Mouse (Mus musculus) forebrain, embryonic 10.5 days (tissue): ENCODE results near the gene Dnah11. TPM values are rescaled to one million over a fixed set of nuclear protein-coding genes. Genes with fewer than 3 reads are reported as not detected.
"Not testable (repeated sequence)": the region's sequence is repeated elsewhere in the genome, so short reads cannot be mapped to it uniquely, and the experiment has no call there.

Experiments used
- DNase-seq: peaks from one replicate; pipeline ENCODE4 v3.0.0-alpha.2; 2017; ENCODE audit warnings: low spot score; ENCODE audit errors: extremely low spot score
- H3K27ac ChIP-seq: fragments of 300-500 bp; sonication (generic); 2 replicates; pipeline ENCODE4 v1.5.1; 2016; ENCODE audit warnings: mild to moderate bottlenecking
- H3K27me3 ChIP-seq: fragments of 300-500 bp; sonication (generic); 2 replicates; pipeline ENCODE4 v1.6.1; 2016; ENCODE audit warnings: mild to moderate bottlenecking; ENCODE audit not compliant: poor library complexity, severe bottlenecking
- H3K36me3 ChIP-seq: fragments of 300-500 bp; sonication (generic); replicated peaks from 2 replicates; pipeline ENCODE4 v1.6.1; 2016; ENCODE audit warnings: mild to moderate bottlenecking, moderate library complexity
- H3K4me1 ChIP-seq: fragments of 300-500 bp; sonication (generic); 2 replicates; pipeline ENCODE4 v1.6.1; 2016
- H3K4me3 ChIP-seq: fragments of 300-500 bp; sonication (generic); 2 replicates; pipeline ENCODE4 v1.5.1; 2016; ENCODE audit warnings: mild to moderate bottlenecking, moderate library complexity
- H3K9me3 ChIP-seq: fragments of 300-500 bp; sonication (generic); 2 replicates; pipeline ENCODE4 v1.6.1; 2016; ENCODE audit warnings: mild to moderate bottlenecking, moderate library complexity
- WGBS: fragments of 180-500 bp; shearing (Covaris S2); methylation state at CpG from one replicate; pipeline ENCODE4 v1.1.7; 2016; 5-methylcytosine and 5-hydroxymethylcytosine counted together
- polyA plus RNA-seq: library from polyadenylated mRNA; unstranded; fragments of >200 nt; fragmentation: Nextera tagmentation; extraction: Ambion mirVana; gene quantifications from 2 replicates; pipeline ENCODE4 v1.2.1, GENCODE M21; 2016

Dnah11 gene
- polyA plus RNA-seq, 1 experiment from 2014 or later, result 0.07 TPM

GRCm38 (mm10) chr12:117929768-117930167 lies 269.1 kb downstream of the Dnah11 start:
- Histone ChIP-seq H3K36me3 (no peaks in the 10 kb centered on the region), H3K27ac (no peak overlapping the region), H3K27me3 (no peaks in the 10 kb centered on the region), H3K4me1 (no peaks in the 10 kb centered on the region), H3K4me3 (no peak overlapping the region), H3K9me3 (no peaks in the 10 kb centered on the region)
- WGBS, result 92% methylated on average over 4 of the region's 4 CpGs
- no peak for DNase-seq

- DNase-seq, result peak; percentile 28
- WGBS, result 44% methylated on average over 10 of the region's 10 CpGs
- Histone ChIP-seq H3K36me3 (no peaks in the 10 kb centered on the region), H3K4me1 (peaks cover 47% of the 10 kb centered on the region), H3K9me3 (no peaks in the 10 kb centered on the region), H3K27ac (peak overlapping the region; percentile 69), H3K4me3 (no peak overlapping the region), H3K27me3 (peaks cover 25% of the 10 kb centered on the region)
Measured at GRCm38 (mm10) chr12:117915826-117916588, 282.8 kb downstream of the Dnah11 start.

- H3K9me3 ChIP-seq, result no peaks in the 10 kb centered on the region
- H3K4me3 ChIP-seq, result no peak overlapping the region
- H3K27ac ChIP-seq, result no peak overlapping the region
- WGBS, result 16% methylated on average over 10 of the region's 10 CpGs
- no peaks in the 10 kb centered on the region for H3K36me3 ChIP-seq
- H3K4me1 ChIP-seq, result peaks cover 47% of the 10 kb centered on the region
- H3K27me3 ChIP-seq, result peaks cover 25% of the 10 kb centered on the region
- peak; percentile 17 for DNase-seq
Measured at GRCm38 (mm10) chr12:117914613-117915245, 284.1 kb downstream of the Dnah11 start.

- no peak for DNase-seq
- WGBS, result 87% methylated on average over 1 of the region's 1 CpGs
- no peaks in the 10 kb centered on the region for H3K36me3 ChIP-seq
- H3K4me1 ChIP-seq, result peaks cover 40% of the 10 kb centered on the region
- H3K27ac ChIP-seq, result no peak overlapping the region
- H3K4me3 ChIP-seq, result no peak overlapping the region
- H3K27me3 ChIP-seq, result peaks cover 19% of the 10 kb centered on the region
- H3K9me3 ChIP-seq, result no peaks in the 10 kb centered on the region
Measured at GRCm38 (mm10) chr12:117911396-117911795, 287.4 kb downstream of the Dnah11 start.

- H3K27me3 ChIP-seq, H3K4me3 ChIP-seq, H3K4me1 ChIP-seq, H3K36me3 ChIP-seq, H3K9me3 ChIP-seq, H3K27ac ChIP-seq, DNase-seq: not testable (repeated sequence)
- WGBS, result 75% methylated on average over 4 of the region's 4 CpGs
Measured at GRCm38 (mm10) chr12:117905232-117905840, 293.5 kb downstream of the Dnah11 start.

GRCm38 (mm10) chr12:117903671-117904070 lies 295.2 kb downstream of the Dnah11 start:
- WGBS, result 88% methylated on average over 8 of the region's 8 CpGs

GRCm38 (mm10) chr12:117901352-117901751 lies 297.5 kb downstream of the Dnah11 start:
- WGBS, result 68% methylated on average over 2 of the region's 4 CpGs
- not testable (repeated sequence) for H3K4me1 ChIP-seq, H3K27me3 ChIP-seq, DNase-seq, H3K4me3 ChIP-seq, H3K27ac ChIP-seq, H3K9me3 ChIP-seq, H3K36me3 ChIP-seq

More at GRCm38 (mm10) chr12:117903671-117904070, 295.2 kb downstream of the Dnah11 start:
- no peaks in the 10 kb centered on the region for H3K36me3 ChIP-seq
- H3K4me3 ChIP-seq, result no peak overlapping the region
- no peaks in the 10 kb centered on the region for H3K27me3 ChIP-seq
- H3K4me1 ChIP-seq, result no peaks in the 10 kb centered on the region
- no peak overlapping the region for H3K27ac ChIP-seq
- H3K9me3 ChIP-seq, result no peaks in the 10 kb centered on the region
- DNase-seq, result no peak

GRCm38 (mm10) chr12:117900798-117901197 lies 298.0 kb downstream of the Dnah11 start:
- 91% methylated on average over 1 of the region's 4 CpGs for WGBS
- H3K9me3 ChIP-seq, H3K4me1 ChIP-seq, DNase-seq, H3K27me3 ChIP-seq, H3K27ac ChIP-seq, H3K4me3 ChIP-seq, H3K36me3 ChIP-seq: not testable (repeated sequence)

- 84% methylated on average over 3 of the region's 3 CpGs for WGBS
- no peak for DNase-seq
- no peaks in the 10 kb centered on the region for H3K9me3 ChIP-seq
Measured at GRCm38 (mm10) chr12:117887422-117887821, 311.4 kb downstream of the Dnah11 start.

GRCm38 (mm10) chr12:117884627-117885026 lies 314.2 kb downstream of the Dnah11 start:
- DNase-seq, result no peak
- Histone ChIP-seq H3K27me3 (no peaks in the 10 kb centered on the region), H3K27ac (no peak overlapping the region), H3K9me3 (no peaks in the 10 kb centered on the region), H3K4me3 (no peak overlapping the region), H3K36me3 (peaks cover 43% of the 10 kb centered on the region), H3K4me1 (no peaks in the 10 kb centered on the region)
- WGBS, result 89% methylated on average over 2 of the region's 2 CpGs

More at GRCm38 (mm10) chr12:117887422-117887821, 311.4 kb downstream of the Dnah11 start:
- H3K36me3 ChIP-seq, result peaks cover 15% of the 10 kb centered on the region
- no peak overlapping the region for H3K27ac ChIP-seq
- no peaks in the 10 kb centered on the region for H3K4me1 ChIP-seq
- H3K4me3 ChIP-seq, result no peak overlapping the region
- H3K27me3 ChIP-seq, result no peaks in the 10 kb centered on the region

GRCm38 (mm10) chr12:117878341-117878740 lies 320.5 kb downstream of the Dnah11 start:
- H3K27ac ChIP-seq, result no peak overlapping the region
- no peaks in the 10 kb centered on the region for H3K27me3 ChIP-seq
- H3K9me3 ChIP-seq, result no peaks in the 10 kb centered on the region
- H3K36me3 ChIP-seq, result peaks cover 99% of the 10 kb centered on the region
- H3K4me1 ChIP-seq, result no peaks in the 10 kb centered on the region
- 96% methylated on average over 13 of the region's 13 CpGs for WGBS
- H3K4me3 ChIP-seq, result no peak overlapping the region
- DNase-seq, result no peak

GRCm38 (mm10) chr12:117872265-117872664 lies 326.6 kb downstream of the Dnah11 start:
- WGBS, result 91% methylated on average over 5 of the region's 5 CpGs
- no peak for DNase-seq
- peaks cover 18% of the 10 kb centered on the region for H3K9me3 ChIP-seq

More at GRCm38 (mm10) chr12:117872265-117872664, 326.6 kb downstream of the Dnah11 start:
- H3K4me3 ChIP-seq, result no peak overlapping the region
- H3K27me3 ChIP-seq, result no peaks in the 10 kb centered on the region
- no peak overlapping the region for H3K27ac ChIP-seq
- H3K4me1 ChIP-seq, result no peaks in the 10 kb centered on the region
- H3K36me3 ChIP-seq, result peaks cover 100% of the 10 kb centered on the region
